Mouse (Mus musculus): Measurements from ENCODE around the gene Ing2.

Ing2 gene

DNA sequence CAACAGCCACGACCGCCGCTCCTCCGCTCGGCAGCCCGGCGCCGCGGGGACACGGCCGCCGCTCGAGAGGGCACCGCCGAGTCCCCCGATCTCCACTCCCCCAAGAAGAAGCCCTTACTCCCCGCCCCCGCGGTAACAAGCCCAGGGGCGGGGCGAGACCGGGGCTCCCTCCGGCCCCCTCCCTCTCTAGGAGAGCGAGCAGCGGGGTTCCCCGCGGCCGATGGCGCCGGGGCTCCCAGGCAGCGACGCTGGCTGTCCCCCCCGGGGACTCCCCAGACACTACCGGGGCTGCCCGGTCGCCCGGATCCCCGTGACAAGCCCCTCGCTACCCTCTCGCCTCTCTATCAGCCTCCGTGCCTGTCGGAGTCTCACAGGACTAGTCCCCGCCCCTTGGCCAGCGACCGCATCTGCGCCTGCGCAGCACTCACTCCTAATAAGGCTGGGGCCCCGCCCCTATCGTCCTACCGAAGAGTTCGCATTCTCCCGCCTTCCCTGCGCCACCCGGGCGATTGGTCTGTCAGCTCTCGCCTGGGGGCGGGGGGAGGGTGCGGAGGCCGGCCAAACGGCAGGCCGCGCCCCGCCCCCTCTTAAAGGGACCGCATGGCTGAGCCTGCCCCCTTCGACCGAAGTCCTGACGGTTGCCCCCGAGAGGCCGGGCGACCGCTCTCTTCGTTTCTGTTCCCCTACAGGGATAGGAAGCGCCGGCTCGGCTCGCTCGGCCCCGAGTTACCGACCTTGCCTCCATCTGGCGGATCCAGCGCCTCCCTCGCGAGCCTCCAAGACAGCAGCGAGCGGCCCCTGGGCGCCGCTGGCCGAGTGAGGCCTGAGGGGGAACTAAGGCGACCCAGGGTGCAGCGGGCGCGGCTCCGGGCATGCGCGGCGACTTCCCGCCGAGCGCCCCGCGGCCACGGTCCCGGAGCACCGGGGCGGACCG is at the start of gene Ing2:
Ing2 (minus strand) TSS at position 780 of the 934 bp plus-strand sequence.
- peak; percentile 100 for DNase-seq (ENCODE audit: low spot score in 2 of 2)

DNA sequence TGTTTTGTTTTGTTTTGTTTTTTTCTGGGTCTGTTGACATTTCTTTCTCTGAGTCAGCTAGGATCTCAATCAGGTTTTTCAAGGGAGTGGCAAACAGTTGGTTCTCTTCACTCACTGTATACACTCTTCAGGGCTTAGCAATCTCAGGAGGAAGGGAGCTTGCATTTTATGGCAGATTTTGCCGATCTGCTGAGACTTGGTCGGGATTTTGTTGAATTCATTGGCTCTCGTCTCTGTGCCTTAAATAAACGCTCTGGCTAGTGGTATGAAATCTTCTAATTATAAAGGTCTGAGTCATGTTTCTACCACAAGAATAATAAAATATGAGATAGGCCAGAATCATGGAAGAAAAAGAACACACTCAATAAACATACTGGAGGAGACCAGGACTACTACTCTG is 46.3 kb upstream of the Ing2 start:
- no peak for DNase-seq (ENCODE audit: low spot score in 2 of 2)

DNA sequence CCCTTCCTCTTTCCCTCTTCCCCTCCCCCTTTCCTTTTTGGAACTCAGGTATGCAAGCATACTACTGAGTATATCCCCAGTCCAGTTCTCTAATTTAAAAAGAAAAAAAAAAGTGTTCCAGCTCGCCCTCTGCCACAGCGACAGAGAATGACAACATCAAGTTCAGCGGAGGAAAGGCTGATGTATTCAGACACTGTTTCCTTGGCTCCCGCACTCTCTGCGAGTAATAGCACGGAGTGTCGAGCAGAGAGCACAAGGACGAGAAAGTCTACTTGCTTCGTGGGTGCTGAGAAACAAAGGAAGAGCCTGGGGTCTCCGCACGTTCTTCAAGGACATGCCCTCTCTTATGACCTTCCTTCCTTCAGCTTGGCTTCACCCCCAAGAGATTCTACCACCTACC is 43.3 kb upstream of the Ing2 start:
- no peak for DNase-seq (ENCODE audit: low spot score in 2 of 2)

DNA sequence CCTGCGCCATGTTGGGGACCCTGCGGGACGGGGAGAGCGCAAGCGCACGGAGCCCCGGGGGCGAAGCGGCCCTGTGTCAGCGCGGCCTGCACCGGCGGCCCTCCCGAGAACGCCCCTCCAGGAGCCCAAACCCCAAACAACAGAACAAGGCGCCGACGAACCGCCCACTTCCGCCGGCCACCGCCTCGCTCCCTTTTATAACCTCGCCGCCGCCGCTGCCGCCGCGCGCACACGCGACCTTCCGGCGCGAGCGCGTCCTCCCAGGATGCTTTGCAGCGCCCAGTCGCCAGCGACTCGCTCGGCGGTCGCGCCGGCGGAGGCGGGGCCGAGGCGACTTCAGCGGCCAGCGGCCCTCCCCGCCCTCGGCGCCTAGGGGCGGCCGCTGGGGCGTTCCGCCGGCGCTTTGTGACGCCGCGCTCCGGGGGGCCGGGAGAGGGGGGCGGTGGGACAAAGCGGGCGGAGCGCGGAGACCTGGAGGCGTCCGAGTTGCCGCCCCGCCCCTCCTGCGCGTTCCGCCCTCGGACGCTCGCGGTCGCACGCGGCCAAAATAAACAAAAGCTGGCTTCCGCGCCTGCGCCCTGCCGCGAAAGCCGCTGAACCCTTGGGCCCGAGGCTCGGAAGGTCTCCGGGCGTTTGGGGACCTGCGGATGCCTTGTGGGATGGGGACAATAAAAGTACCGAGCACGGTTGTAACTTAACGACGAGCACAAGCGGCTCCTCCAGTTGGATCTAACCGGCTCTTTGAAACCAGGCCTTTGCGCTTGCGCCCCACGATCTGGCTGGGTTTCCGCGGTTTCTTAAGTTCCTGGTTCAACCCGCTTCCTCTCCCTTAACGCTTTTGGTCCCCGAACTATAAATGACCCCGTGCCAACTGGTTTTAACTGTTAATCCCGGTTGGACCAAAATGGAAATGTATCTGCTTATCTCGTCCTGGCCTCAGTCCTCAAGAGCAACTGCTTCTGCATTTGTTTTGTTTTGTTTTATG is 38.7 kb upstream of the Ing2 start, which contains the start of gene Cdkn2aip:
Cdkn2aip (minus strand) TSS at position 172 of the 985 bp plus-strand sequence.
- DNase-seq (ENCODE audit: low spot score in 2 of 2), result peak; percentile 92 to 94

DNA sequence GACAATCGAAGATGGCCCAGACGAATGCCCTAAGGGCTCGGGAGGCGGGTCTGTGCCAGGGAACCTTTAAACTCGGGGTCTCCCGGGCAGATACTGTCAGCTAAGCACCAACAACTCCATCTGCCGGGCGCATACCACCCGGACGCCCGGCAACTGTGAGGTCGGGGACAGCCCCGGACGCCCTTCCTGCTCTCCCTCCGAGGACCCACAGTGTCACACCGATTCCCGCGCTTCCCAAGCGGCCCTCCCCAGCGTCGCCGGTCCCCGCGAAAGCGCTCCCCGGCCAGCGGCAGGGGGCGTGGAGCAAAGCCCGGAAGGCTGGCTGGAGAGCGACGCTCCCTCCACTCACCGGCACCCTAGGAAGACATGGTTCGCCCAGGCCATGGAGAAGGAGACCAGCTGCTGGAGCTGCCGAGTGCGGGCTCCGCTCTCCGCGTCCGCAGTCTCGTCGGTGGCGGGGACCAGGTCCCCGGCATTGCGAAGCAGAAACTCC is 37.9 kb upstream of the Ing2 start:
- DNase-seq (ENCODE audit: low spot score in 2 of 2), result peak in 1 of 2 experiments; percentile 13

DNA sequence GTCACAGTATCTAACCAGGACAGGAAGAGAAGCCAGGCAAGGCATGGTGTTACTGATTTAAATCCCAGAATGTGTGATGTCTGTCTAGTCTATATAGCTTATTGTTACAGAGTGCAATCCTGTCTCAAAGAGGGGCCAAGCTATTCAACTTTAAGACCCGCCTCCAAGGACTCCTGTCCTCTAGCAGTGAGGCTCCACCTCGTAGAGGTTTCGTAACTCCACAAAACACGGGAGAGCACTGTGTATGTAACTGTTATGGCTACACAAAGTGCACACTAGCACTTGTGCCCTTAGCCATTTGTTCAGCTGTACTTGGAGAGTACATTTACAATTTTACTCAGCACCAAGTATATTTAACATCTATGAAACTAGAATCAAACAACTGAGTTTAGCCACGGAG is 32.8 kb upstream of the Ing2 start:
- no peak for DNase-seq (ENCODE audit: low spot score in 2 of 2)

DNA sequence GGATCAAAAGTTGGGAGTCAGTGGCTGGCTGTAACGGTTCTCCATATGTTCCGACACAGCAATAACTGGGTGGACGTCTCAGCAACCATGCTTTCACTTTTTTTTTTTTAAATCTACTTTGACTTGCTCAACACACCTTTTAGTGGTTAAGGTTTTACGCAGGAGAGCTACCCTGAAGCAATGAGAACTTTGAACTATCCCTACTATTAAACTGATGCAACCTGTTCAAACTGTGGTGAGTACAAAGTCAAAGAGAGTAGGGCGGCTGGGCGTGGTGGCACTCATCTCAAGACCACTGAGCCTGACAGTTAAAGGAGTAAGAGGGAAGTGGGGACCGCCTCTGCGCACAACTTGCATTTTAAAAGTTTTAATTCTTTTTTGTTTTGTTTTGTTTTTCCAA is 31.4 kb upstream of the Ing2 start:
- DNase-seq (ENCODE audit: low spot score in 2 of 2), result no peak

DNA sequence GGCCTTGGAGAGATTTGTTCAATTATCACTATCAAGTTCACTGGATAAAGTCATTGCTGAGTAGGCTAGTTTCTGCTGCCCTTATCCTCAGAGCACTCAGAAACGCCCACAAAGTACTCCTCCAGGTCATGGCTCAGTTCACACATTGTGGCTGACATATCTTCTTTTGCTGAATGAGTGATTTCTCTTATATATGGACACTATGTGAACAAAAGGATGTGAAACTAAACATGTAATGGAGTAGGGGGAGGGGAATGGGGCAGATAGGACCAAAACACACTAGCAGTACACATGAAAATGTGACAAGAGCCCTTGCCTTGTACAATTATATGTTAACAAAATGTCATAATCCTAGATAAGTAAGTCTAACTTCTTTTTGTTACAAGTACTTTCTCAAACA is 27.0 kb upstream of the Ing2 start:
- DNase-seq (ENCODE audit: low spot score in 2 of 2), result no peak

DNA sequence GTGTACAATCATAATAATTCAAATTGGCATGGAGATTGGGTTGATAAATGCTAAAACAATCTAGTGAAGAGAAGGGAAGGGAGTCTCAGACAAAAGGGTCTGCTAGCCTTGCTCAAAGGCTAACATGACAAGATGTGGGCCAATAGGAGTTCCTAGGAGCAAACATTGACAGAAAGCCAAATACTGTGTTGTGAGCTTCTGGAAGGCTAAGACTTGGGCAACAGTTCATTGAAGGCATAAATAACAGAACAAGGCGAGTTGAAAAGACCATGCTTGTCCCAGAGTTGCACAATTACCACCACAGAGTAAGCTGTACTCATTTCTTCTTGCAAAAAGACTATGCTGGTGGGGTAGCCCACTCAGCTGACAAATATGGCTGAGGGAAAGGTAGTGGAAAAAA is 22.3 kb upstream of the Ing2 start:
- DNase-seq (ENCODE audit: low spot score in 2 of 2), result no peak

DNA sequence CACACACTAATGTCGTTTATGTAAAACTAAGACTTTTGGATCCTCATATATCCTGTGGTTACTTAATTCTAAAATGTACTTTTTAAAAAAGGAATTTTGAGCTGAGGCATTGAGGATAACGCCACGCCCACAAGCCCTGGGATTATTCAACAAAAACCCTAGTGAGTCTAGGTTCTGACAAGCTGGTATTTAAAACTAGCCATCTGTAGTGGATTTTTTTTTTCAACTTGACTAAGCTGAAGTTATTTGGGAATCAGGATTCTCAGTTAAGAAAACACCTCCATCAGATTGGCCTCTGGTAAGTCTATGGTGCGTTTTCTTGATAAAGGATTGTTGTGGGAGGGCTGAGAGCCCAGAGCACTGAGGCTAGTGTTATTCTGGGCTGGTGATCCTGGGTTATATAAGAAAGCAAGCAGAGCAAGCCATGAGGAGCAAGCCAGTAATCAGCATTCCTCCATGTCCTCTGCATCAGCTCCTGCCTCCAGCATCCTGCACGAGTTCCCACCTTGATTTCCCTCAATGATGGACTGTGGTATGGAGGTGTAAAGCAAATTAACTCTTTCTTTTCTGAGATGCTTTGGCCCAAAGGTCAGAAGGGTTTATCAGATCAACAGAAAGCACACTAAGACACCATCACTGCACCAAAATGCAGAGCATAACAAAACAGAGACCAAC is 20.2 kb upstream of the Ing2 start:
- DNase-seq (ENCODE audit: low spot score in 2 of 2), result peak; percentile 36 to 76

DNA sequence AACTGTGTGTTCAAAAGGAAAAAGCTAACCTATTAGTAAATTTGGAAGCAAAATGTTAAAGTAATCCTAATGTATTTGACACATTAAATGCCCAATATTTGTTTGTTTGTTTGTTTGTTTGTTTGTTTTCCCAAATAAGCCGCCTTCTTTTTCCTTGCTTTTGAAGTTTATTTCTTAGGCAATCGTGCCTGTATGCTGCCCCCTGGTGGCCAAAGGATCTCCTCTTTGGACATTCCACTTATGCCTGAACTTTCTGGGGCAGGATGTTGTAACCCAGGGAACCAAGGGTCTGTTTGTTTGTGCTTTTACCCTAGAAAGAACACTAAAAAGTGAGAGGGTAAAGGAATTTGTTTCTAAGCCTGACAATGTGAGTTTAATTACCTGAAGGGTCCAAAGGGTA is 17.8 kb upstream of the Ing2 start:
- peak; percentile 75 to 81 for DNase-seq (ENCODE audit: low spot score in 2 of 2)

DNA sequence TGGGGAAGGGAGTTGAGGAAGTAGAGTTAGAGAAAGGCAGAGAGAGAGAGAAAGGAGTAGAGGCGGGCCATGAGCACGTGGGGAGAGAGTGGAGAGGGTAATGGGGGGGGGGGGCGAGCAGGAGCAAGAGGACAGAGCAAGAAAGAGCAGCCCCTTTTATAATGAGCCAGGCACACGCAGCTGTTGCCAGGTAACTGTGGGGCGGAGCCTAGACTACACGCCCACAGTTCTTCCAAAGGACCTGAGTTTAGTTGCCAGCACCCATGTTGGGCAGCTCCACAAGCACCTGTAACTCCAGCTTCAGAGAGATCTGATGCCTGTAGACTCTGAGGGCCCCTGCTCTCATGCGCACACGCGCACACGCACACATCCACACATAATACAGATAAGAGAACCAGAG is 16.5 kb upstream of the Ing2 start:
- no peak for DNase-seq (ENCODE audit: low spot score in 2 of 2)

DNA sequence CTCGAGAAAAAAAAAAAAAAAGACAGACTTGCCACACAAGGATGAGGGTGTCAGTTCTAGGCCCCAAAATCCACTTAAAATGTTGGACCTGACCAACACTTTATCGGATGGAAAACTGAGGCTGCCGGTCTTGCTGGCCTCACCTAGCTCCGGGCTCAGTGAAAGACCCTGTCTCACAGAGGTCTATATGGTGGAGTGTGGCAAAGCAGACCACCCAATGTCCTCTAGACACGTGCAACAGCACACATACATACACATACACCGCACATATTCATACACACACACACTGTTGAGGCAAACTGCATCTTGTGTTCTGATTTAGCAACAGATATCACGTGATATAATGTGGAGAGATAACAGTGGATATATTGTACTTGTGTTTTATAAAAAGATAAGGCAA is 15.9 kb upstream of the Ing2 start:
- DNase-seq (ENCODE audit: low spot score in 2 of 2), result no peak

DNA sequence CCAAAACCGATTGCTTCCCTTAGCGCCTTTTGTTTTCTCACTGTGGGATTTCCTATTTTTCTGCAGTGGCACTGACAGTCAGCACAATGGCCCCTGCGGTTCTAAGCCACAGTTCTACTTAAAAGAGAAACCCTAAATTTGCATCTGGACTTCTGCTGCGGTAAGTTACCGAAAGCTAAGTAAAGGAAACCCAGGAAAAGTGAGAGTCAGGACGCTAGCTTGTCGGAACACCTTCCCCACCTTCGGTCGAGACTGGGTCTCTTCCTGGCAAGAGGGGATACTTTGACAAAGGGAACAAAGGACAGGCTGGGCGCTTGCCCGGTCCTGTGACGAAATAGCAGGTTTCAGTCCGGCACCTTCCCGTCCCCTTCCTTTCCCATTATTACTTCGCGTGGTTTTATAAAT is 15.3 kb upstream of the Ing2 start:
- no peak for DNase-seq (ENCODE audit: low spot score in 2 of 2)

DNA sequence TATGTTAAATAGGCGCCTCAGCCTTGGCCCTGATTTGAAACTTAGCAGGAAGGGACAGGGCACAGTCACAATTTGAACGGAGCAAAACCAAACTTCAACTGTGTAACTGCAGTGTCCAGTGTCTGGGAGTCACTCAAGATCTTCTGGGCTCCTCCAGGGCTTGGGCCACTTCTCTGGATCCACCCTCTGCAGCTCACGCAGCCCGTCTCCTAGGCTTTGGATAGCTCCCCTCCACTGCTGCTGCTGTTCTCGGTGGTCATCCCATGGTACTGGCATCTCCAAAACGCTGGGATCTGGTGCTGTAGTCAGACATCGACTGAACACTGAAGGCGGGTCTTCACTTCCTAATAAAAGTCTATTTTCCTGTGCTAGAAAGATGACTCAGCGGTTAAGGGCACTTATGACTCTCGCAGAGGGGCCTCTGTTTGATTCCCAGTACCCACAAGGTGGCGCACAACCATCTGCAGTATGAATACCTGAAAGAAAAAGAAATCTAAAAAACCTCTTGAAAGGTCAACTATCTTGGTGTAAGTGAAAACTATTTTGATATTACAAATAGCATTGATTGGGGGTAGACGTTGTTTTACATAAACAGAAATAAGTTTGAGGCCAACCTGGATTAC is 14.5 kb upstream of the Ing2 start:
- DNase-seq (ENCODE audit: low spot score in 2 of 2), result no peak

DNA sequence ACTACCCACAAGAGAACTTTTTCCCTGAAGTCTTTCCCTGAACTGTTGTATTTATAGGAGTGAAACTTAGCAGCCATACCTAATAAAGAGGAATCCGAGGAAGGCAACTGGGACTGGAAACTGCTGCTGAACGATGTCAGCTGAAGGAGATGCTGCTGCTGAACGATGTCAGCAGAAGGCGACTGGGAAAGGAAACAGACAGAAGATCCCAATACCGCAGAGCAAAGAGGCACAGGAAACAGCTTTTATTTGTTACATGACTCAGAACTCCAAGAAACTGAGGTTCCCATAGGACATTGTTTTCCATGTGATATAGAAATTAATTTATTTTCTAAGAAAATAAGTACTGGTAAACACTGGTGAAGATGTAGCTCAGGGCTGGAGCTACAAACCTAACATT is 9.1 kb upstream of the Ing2 start:
- no peak for DNase-seq (ENCODE audit: low spot score in 2 of 2)

DNA sequence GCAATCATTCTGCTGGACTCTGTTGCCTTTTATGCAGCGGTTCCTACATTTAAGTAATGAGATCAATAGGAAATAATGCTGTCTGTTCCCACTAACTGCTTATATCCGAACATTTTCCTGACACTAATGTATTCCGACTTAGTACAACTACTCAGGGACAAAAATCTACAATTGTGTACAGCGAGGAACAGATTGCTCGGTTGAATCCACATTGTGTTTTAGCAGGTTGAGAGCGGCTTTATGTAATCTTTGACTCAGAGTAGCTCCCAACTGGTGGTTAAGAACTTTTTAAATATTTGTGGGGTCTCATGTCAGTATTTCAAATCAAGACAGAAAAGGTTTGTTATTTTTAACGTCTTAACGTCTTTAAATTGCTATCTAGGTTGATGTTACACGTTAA is 8.6 kb upstream of the Ing2 start:
- no peak for DNase-seq (ENCODE audit: low spot score in 2 of 2)

DNA sequence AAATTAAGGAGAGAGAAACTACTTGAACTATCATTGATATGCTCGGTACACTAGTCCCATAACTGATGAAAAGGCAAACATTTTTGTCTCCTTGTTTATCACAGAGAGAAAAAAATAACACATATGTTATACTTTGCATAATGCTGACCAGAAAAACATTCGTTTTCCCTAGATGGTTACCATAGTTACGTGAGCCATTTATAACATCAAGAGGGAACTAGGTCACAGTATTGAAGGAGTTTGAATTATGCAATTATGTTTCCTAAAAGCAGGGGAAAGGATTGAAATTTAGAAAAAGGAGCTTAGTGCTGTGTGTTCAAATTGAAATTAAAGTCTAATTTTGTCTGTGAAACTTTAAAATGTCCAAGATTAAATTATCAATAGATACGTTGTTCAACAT is 5.0 kb upstream of the Ing2 start:
- no peak for DNase-seq (ENCODE audit: low spot score in 2 of 2)

DNA sequence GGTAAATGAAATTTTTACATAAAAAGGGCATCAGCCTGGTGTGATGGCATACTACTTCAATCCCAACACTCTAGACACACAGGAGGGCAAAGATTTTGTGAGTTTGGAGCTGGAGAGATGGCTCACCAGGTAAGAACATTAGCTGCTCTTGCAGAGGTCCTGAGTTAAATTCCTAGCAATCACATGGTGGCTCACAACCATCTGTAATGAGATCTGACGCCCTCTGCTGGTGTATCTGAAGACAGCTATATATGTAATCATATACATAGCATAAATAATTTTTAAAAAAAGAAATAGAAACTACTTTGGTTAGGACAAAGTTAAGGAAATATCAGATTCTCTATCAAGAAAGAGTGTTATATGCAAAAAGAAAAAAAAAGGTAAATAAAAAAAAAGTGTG is 4.2 kb upstream of the Ing2 start:
- no peak for DNase-seq (ENCODE audit: low spot score in 2 of 2)

DNA sequence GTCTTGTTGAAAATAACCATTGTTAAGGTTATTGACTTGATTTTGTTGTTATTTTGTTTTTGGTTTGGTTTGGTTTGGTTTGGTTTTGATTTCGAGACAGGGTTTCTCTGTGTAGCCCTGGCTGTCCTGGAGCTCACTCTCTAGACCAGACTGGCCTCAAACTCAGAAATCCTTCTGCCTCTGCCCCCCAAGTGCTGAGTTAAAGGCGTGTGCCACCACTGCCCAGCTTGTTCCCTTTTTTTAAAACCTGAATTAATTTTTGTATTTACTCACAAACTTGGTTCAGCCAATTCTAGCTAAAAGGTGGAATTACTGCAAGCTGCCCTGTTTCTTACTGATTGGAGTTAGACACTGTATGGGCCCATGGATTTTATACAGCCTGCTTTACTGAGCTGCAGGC is 1.3 kb upstream of the Ing2 start:
- no peak for DNase-seq (ENCODE audit: low spot score in 2 of 2)

DNA sequence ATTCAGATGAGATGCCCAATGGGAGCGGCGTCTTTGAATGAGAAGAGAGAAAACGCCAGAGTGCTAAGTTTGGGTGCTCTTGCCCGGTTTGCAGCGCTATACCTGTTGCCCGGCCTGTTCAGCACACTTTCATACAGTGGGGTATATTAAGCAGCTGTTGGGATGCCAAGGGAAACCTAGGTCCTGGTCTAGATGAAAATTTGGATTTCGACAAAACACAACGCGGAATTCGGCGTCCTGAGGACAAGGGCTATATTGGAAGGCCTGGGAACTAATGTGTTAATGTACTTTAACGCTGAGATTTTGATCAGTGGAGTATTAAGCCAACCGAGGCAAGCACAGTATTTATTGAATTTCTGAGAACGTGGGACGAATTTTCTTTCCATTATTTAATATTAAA is 868 bp upstream of the Ing2 start:
- no peak for DNase-seq (ENCODE audit: low spot score in 2 of 2)

Data from frontal cortex, postnatal 36 days (tissue).